Mouse (Mus musculus) adrenal gland, postnatal 36 days (tissue): Measurements from ENCODE around the gene Ttll5. TPM values are rescaled to one million over a fixed set of nuclear protein-coding genes. Genes with fewer than 3 reads are reported as not detected.

ENCODE experiments used
- DNase-seq, 2 experiments: peaks; one replicate each; pipeline ENCODE4 v3.0.0; 2021; ENCODE audit warnings: mixed read lengths in 1 of 2
- total RNA-seq, 2 experiments: library from RNA; stranded (reverse); gene quantifications; 2 replicates each; pipeline ENCODE4 v1.2.3; 2021

Gene Ttll5
- total RNA-seq, 2 experiments from 2014 or later, result 17.3 to 29.2 TPM

DNA sequence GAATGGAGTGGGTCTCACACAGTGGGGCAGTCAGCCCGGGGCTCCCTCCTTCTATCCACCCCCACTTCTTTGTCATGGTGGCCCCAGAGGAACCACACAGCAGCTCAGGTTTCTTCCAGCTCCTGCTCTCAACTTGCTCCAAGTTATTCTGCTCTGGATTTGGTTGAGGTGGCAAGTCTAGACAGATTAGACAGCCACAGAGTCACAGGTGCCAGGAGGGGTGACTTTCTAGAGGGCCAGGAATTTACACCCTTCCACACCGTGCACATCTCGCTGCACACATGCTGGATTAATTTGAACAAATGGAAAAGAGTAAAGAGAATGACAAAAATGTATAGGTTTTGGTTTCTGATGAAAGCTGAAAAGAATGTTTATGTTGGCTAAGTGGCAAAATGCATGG, 276.3 kb downstream of the Ttll5 start:
- no peak for DNase-seq

DNA sequence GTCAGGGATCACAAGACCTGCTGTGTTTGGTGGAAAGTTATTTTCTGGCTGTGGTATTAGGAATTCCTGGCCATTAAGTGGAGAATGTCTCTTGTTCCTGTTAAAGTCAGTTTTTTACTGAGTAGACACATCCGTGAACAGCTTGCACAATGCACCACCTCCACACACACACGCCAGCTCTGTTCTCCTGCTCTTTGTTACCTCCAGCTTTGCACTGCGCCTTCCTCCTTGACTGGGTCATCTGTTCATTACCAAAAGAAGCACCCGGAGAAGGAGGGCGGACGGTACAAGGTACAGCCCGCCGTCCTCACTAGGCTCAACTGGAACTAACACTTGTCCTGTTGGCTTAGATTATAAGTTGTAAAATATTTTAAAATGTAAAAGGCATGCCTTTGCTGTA, 278.2 kb downstream of the Ttll5 start:
- DNase-seq, result no peak

DNA sequence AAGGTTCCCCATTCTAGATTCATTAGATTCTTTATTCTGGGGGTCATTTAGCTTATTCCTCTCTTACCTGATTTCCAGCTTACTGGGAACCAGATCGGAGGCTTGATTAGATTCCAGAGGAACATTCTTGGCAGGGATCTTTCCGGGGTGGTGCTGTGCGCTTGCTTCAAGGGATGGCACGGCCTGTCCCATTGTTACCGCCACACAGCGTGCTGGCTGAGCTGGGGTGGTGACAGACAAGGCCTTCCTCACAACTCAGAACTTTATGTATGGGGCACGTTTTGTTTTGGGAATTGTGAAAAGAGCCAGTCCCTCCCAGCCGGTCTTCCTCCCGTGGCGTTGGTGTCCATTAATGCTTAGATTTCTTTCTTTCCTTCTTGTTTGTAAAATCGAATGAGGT, 278.9 kb downstream of the Ttll5 start:
- DNase-seq, result no peak

DNA sequence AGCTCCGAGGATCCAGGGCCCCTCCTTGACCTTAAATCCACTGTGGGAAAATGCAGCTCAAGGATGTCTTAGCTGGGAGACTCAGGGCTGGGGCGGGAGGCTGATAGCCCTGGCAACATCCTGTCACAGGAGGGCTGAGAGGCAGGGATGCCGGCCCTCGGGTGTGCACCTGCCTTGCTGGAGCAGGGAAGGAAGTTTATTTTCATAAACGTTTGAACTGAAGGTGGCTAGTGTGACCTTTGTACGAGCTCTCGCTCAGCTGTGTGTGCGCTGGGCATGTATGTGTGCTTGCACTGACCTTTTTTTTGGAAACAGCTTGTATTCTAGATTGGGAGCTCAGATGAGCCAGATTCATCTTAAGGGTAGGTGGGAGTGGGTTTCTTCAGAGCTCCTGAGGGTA, 279.4 kb downstream of the Ttll5 start:
- DNase-seq, result no peak

DNA sequence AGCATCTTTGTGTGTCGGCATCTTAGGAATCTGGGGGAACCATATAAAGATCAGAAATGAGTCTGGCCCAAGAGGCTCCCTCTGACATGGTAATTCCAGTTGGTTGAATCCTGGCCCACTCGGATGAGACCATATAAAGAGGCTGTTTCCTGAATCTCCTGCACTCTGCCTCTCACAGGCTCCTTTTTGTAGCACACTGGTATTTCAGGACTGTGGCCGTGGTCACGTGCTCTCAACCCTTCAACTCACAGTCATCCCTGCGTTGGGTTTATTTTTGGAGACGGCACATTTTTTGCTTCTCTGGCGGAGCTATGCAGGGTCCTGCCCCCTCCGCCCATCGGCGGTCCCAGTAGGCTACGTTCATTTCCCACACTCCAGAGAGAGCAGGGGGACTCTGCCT, 279.8 kb downstream of the Ttll5 start:
- no peak for DNase-seq

DNA sequence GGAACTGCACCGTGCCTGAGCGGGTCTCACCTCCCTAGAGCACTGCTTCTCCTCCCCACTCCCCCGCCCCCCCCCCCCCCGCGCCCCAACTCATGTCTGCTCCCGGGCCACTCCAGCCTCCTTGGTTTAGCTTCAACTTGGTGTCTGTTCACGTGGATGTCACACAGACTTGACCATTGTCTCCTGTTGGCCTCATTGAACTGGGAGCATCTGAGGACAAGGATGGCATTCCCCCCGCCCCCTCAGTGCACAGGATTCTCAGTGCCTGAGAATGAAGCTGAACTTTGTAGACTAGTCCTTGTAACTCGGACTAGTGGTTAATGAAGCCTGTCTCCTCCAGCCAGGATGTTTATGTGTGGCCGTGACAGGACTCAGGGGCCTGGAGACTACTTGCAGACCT, 281.1 kb downstream of the Ttll5 start:
- no peak for DNase-seq

DNA sequence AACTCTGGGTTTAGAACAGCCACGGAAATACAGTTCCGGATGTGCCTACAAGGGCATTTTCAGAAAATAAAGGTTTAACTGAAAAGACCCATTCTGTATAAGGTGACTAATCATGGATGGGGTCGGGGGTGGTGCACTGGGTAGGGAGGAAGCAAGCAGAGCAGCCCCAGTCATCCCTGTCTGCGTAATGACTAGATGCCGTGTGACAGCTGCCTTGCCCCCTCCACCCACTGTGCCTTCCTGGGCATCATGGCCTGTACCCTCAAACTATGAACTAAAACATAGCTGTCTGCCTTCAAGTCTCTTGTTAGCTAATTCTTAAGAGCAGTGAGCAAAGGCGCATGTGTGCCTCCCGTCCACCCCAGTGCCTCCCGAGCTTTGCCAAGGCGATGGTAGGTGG, 281.6 kb downstream of the Ttll5 start:
- no peak for DNase-seq

DNA sequence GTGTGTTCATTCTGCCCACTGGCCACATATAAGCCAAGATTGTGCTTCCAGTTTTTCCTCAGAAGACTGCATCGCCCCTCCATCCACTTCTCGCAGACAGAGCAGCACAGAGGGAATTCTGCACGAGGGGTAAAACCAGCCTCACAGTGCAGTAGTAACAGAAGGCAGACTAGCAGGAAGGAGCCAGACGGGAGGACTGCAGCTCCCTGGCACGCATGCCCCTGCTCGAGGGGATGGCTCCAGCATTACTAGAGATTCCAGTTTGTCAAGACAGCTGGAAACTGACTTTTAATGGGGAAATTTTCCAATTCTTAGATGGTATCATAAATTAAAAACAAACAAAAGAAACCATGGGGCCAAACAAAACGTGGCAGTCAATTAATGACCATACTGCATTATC, 283.2 kb downstream of the Ttll5 start:
- DNase-seq, result no peak

DNA sequence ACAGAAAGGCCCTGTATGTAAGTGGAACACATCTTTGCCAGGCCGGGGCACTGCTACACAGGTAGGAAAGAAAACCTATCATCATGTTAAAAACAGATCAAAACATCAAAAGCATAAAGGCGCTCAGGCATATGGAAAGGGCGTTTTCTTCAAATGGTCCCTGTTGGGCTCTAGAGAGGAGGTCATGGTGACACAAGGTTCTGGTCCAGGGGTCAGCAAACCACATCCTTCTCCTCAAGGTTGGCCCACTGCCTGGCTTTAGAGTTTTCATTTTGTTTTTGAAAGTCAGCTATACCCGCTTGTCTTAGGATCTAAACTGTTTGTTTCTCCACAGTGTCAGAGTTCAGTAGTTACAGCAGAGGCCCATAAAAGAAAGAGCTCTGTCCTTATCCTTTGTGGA, 285.1 kb downstream of the Ttll5 start:
- no peak for DNase-seq

DNA sequence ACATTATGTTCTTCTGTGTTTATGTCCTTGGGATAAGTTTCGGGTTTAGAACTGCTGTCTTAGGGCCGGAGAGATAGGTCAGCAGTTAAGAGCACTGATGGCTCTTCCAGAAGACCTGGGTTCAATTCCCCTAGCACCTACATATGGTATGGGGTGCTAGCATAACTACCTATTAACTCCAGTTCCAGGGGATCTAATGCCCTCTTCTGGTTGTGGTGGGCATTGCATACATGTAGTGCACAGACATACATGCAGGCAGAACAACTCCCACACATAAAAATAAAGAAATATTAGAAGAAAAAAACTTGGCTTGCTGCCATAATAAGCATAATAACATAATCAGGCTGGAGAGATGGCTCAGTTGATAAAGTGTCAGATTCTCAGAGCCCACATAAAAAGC, 286.2 kb downstream of the Ttll5 start:
- peak in 1 of 2 experiments; percentile 15 for DNase-seq

Other genes with a start within 250 kb of the Ttll5 start
- 10 to 100 TPM; 15.5 to 21.1 TPM for gene Jdp2, start 225.6 kb upstream of the Ttll5 start, total RNA-seq
- gene Batf, start 138.0 kb upstream of the Ttll5 start, total RNA-seq, result under 1 TPM; 0.59 to 0.86 TPM
- gene Flvcr2, start 78.1 kb upstream of the Ttll5 start, total RNA-seq, result 1 to 10 TPM; 3.8 to 8.2 TPM
- gene Erg28, start 109 bp upstream of the Ttll5 start, total RNA-seq, result 10 to 100 TPM; 36.8 to 42.8 TPM